Mouse (Mus musculus) mouse embryonic stem cell (cell line): ENCODE data around the gene Toe1.

Experiments
- in situ Hi-C, 2 experiments: fragments of 300-500 bp; cut with MboI; formaldehyde crosslinking; loops; 1 replicate in 1 of 2; 3 replicates in 1 of 2; pipeline ENCODE4 v1.14.3; 2019 to 2020; ENCODE audit warnings: low sequenced_read_pairs in 2 of 2, low pct_unique_long_range_greater_than_20kb in 1 of 2, mixed read lengths in 1 of 2; ENCODE audit not compliant: unreplicated experiment in 1 of 2

Toe1 gene

GRCm38 (mm10) chr4:116815276-116815675 lies 7.8 kb upstream of the Toe1 start:
- in situ Hi-C loops: loop anchor here in 1 of 2 experiments (25.0 kb wide), 1 partner anchor 322 kb away; the partner anchor contains the start of genes Btbd19, Plk3 and Tctex1d4

GRCm38 (mm10) chr4:116811012-116811411 lies 3.6 kb upstream of the Toe1 start:
- in situ Hi-C loops: loop anchor here in 1 of 2 experiments (25.0 kb wide), 1 partner anchor 326 kb away; the partner anchor contains the start of genes Btbd19, Plk3 and Tctex1d4

GRCm38 (mm10) chr4:116799901-116800300 lies 7.5 kb downstream of the Toe1 start:
- in situ Hi-C loops: loop anchor here in 1 of 2 experiments (25.0 kb wide), 1 partner anchor 337 kb away; the partner anchor contains the start of genes Btbd19, Plk3 and Tctex1d4

- in situ Hi-C loops: no loop called here
Observed at GRCm38 (mm10) chr4:116796442-116797110, 10.9 kb downstream of the Toe1 start.

- in situ Hi-C loops: no loop called here
Observed at GRCm38 (mm10) chr4:116794273-116794672, 13.2 kb downstream of the Toe1 start.

GRCm38 (mm10) chr4:116792453-116792852 lies 15.0 kb downstream of the Toe1 start:
- in situ Hi-C loops: no loop called here

- in situ Hi-C loops: loop anchor here (5.0 kb wide), 1 partner anchor 72 kb away; no protein-coding TSS in a partner anchor
Observed at GRCm38 (mm10) chr4:116788956-116789355, 18.5 kb downstream of the Toe1 start.

GRCm38 (mm10) chr4:116787985-116788760 lies 19.3 kb downstream of the Toe1 start:
- in situ Hi-C loops: loop anchor here (5.0 kb wide), 1 partner anchor 71 kb away; no protein-coding TSS in a partner anchor

GRCm38 (mm10) chr4:116786587-116786986 lies 20.9 kb downstream of the Toe1 start:
- in situ Hi-C loops: loop anchor here (5.0 kb wide), 1 partner anchor 69 kb away; no protein-coding TSS in a partner anchor

GRCm38 (mm10) chr4:116782171-116782570 lies 25.3 kb downstream of the Toe1 start:
- in situ Hi-C loops: no loop called here

- in situ Hi-C loops: no loop called here
Observed at GRCm38 (mm10) chr4:116781366-116781765, 26.1 kb downstream of the Toe1 start.

GRCm38 (mm10) chr4:116780541-116780940 lies 26.9 kb downstream of the Toe1 start:
- in situ Hi-C loops: no loop called here

GRCm38 (mm10) chr4:116777079-116777478 lies 30.4 kb downstream of the Toe1 start:
- in situ Hi-C loops: no loop called here

GRCm38 (mm10) chr4:116776391-116776790 lies 31.0 kb downstream of the Toe1 start:
- in situ Hi-C loops: no loop called here

- in situ Hi-C loops: no loop called here
Observed at GRCm38 (mm10) chr4:116769060-116769459, 38.4 kb downstream of the Toe1 start.

GRCm38 (mm10) chr4:116768510-116768909 lies 38.9 kb downstream of the Toe1 start:
- in situ Hi-C loops: no loop called here

- in situ Hi-C loops: no loop called here
Observed at GRCm38 (mm10) chr4:116764001-116764400, 43.4 kb downstream of the Toe1 start.

GRCm38 (mm10) chr4:116761914-116762313 lies 45.5 kb downstream of the Toe1 start:
- in situ Hi-C loops: no loop called here

- in situ Hi-C loops: no loop called here
Observed at GRCm38 (mm10) chr4:116749750-116750149, 57.7 kb downstream of the Toe1 start.
